Mouse (Mus musculus) heart, adult 9 months (tissue): ENCODE data around the gene Pde2a.

Source experiments
- DNase-seq, 2 experiments: peaks; one replicate each; pipeline ENCODE4 v3.0.0; 2022; ENCODE audit warnings: low spot score in 2 of 2

Pde2a gene

GRCm38 (mm10) chr7:101421529-101421928 is at the start of gene Pde2a:
Gene Pde2a (plus strand): TSS chr7:101421691.
- no peak for DNase-seq

- no peak for DNase-seq
Observed at GRCm38 (mm10) chr7:101373082-101373481, 48.4 kb upstream of the Pde2a start.

GRCm38 (mm10) chr7:101374155-101374554 is 47.3 kb upstream of the Pde2a start:
- DNase-seq = no peak

- DNase-seq = no peak
Observed at GRCm38 (mm10) chr7:101376701-101377340, 44.7 kb upstream of the Pde2a start.

- DNase-seq = peak; percentile 85 to 90
Observed at GRCm38 (mm10) chr7:101377741-101378262, 43.7 kb upstream of the Pde2a start.

GRCm38 (mm10) chr7:101378285-101378684 is 43.2 kb upstream of the Pde2a start:
- DNase-seq = no peak

GRCm38 (mm10) chr7:101378796-101379465 is 42.6 kb upstream of the Pde2a start:
- no peak for DNase-seq

- DNase-seq = no peak
Observed at GRCm38 (mm10) chr7:101379732-101380131, 41.8 kb upstream of the Pde2a start.

- no peak for DNase-seq
Observed at GRCm38 (mm10) chr7:101381512-101381911, 40.0 kb upstream of the Pde2a start.

GRCm38 (mm10) chr7:101382378-101382777 is 39.1 kb upstream of the Pde2a start:
- DNase-seq = peak in 1 of 2 experiments; percentile 69

- peak in 1 of 2 experiments; percentile 70 for DNase-seq
Observed at GRCm38 (mm10) chr7:101383756-101384155, 37.7 kb upstream of the Pde2a start.

- no peak for DNase-seq
Observed at GRCm38 (mm10) chr7:101384931-101385330, 36.6 kb upstream of the Pde2a start.

GRCm38 (mm10) chr7:101385331-101385733 is 36.2 kb upstream of the Pde2a start:
- DNase-seq = peak in 1 of 2 experiments; percentile 58

GRCm38 (mm10) chr7:101385866-101386452 is 35.5 kb upstream of the Pde2a start:
- DNase-seq = no peak

- DNase-seq = no peak
Observed at GRCm38 (mm10) chr7:101389256-101389655, 32.2 kb upstream of the Pde2a start.

- DNase-seq = no peak
Observed at GRCm38 (mm10) chr7:101391909-101392479, 29.5 kb upstream of the Pde2a start.

- DNase-seq = peak in 1 of 2 experiments; percentile 27
Observed at GRCm38 (mm10) chr7:101393015-101393414, 28.5 kb upstream of the Pde2a start.

- peak; percentile 86 to 88 for DNase-seq
Observed at GRCm38 (mm10) chr7:101393694-101394504, 27.6 kb upstream of the Pde2a start.

GRCm38 (mm10) chr7:101394569-101394968 is 26.9 kb upstream of the Pde2a start:
- no peak for DNase-seq

GRCm38 (mm10) chr7:101395471-101395870 is 26.0 kb upstream of the Pde2a start:
- peak in 1 of 2 experiments; percentile 61 for DNase-seq

- no peak for DNase-seq
Observed at GRCm38 (mm10) chr7:101397175-101397574, 24.3 kb upstream of the Pde2a start.
